Mouse (Mus musculus) urinary bladder, postnatal 14 days (tissue): ENCODE measurements around the gene B4galt4.
"Not testable (repeated sequence)": the region's sequence is repeated elsewhere in the genome, so short reads cannot be mapped to it uniquely, and the experiment has no call there.

ENCODE experiments used
- DNase-seq: peaks from one replicate; pipeline ENCODE4 v3.0.0; 2021; ENCODE audit warnings: low spot score

Gene B4galt4

DNA sequence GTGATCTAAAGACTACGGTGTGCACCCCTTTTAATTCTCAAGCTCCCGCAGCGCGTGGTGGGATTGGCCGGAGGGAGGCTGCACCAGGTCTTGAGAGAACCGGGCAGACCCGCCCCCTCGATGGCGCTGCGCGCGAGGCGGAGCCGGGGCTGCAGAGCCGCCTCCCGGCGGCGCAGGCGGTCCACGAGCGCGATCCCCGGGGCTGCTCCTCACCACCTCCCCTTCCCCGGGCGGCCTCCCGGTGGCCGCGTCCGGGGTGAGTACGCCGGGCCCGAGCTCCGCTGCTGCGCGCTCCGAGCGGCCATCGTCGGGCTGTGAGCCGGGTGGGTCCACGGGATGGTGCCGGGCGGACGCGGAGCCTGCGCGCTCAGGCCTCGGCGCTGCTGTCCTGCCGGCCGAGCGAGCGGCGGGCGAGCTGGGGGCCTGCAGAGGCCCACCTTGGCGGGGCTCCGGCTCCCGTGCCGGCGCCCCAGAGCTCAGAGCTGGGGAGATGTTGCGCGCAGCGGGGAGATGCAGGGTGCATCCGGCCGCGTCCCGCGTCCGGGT, at the start of gene B4galt4:
Gene B4galt4 (plus strand): TSS at position 152 of the 546 bp plus-strand sequence.
- peak; percentile 83 for DNase-seq

DNA sequence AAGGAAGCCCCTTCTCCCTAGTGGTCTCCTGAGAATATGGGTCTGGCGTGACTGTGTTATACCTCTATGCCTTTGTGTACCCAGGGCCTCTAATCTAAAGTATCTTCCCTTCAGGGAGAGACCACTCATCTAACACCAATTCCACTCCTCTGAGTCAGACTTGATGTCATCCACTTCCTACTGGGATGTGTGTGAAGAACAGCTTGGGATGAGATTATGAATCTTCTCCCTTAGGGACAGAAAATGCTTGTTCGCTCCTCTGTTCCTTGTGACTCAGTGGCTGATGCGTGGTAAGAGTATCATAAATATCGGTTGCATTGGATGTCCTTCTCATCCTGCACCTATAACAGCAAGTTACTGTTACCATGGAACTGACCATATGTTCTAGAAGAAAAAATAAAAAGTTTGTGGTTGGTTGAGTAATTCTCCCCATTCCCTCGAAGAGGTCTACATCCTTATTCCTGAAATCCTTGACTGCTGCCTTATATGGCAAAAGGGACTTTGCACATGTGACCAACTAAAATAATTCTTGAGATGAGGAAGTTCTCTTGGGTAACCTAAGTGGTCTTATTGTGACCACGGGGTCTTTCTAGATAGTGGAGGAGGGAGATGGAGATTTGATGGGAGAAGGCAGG, 47.0 kb upstream of the B4galt4 start:
- no peak for DNase-seq

DNA sequence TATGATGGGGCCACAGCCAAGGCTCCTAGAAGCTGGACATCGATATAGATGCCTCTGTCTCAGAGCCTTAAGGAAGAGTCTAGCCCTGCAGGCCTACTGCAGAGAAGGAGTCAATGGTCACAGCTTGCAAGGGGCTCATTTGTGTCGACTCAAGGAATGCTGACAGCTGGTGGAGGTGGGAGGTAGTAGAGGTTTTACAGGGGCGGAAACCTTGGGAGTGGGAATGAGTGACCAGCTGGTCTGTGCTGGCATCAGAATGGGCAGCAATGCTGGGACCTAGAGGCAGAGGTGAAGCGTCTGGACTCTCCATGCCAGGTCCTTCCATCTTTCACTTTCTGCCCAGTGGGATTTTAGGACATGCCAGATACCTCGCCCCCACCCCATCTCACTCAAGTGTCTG, 46.5 kb upstream of the B4galt4 start:
- DNase-seq, result no peak

DNA sequence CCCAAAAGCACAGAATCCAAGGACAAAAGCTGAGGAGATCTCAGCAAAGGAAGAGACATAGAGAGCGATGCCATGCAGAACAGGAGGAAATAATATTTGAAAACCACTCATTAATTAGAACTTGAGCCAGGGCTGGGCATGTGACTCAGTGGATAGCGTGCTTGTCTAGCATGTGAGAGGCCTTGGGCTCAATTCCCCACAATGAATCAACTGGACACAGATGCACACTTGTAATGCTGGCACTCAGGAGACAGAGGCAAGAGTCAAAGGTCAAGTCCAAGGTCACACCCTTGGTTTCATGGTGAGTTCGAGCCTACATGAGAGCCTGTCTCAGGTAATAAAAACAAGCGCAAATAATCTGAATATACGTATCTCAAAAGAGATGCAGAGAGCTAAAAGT, 44.5 kb upstream of the B4galt4 start:
- DNase-seq, result no peak

DNA sequence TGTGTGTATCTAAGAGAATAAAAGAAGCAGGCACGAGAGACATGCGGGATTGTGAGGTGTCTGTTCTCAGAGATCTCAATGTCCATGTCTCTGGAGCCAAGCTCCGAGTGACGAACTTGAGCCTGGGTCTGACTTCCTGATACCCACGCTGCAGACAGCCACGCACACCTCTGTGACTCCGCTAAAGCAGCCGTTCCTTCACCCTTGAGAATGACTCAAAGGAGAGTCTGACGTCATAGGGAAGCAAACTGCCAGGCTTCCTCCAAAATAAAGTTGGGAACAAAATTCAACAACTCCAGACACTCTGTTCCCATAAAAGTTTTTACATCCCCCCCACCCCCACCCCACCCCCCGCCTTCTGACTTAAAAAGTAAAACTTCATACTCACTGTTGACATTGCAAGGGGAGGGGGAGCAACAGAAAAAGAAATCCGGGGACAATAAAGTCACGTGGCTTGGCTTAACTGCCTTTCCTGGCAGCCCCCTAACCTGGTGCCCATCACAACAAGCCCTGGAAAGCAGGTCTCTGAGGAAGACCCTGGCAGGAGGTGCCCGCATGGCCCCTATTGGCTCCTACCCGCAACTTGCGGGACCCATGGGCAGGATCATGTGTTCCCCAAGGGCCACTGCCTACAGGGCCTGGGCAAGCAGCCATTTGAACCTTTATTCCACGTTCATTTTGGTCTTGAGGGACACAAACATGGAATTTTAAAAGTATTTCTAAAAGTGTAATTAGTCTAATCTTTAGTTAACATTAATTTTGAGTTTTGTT, 41.5 kb upstream of the B4galt4 start:
- DNase-seq, result peak; percentile 44

GRCm38 (mm10) chr16:38701492-38702185, 40.4 kb upstream of the B4galt4 start:
- peak; percentile 1 for DNase-seq

DNA sequence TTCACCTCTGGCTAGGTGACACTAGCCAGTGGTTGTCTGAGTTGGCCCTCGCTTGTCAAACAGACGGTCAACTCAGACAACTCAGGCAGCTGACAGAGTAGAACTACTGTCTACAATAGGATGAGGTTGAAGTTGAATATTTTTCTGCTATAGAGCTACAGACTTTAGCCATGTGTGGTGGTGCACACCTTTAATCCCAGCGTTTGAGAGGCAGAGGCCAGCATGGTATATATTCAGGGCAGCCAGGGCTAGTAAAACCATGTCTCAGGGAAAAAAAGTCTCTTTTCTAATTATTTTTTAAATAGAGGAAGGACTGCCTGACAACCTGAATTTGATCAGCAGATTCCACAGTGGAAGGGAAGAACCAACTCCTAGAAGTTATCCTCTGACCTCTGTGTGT, 39.7 kb upstream of the B4galt4 start:
- no peak for DNase-seq

DNA sequence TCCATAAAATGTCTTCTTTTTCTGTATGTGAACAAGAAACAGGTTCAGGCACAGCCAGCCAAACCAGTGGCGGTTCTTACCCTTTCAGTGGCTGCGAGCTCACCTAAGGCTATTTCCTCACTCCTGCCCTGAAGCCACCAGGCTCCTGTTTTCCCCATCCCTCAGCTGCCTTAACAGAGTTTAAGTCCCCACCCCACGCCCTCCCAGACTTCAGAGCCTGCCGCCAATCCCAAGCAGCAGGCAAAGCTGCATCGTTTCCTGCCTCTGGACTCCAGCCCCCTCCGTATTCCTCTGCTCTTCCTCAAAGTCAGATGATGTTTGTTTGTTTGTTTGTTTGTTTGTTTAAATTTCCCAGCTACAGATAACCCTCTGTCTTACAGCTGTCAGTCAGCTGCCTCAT, 38.6 kb upstream of the B4galt4 start:
- DNase-seq, result no peak

DNA sequence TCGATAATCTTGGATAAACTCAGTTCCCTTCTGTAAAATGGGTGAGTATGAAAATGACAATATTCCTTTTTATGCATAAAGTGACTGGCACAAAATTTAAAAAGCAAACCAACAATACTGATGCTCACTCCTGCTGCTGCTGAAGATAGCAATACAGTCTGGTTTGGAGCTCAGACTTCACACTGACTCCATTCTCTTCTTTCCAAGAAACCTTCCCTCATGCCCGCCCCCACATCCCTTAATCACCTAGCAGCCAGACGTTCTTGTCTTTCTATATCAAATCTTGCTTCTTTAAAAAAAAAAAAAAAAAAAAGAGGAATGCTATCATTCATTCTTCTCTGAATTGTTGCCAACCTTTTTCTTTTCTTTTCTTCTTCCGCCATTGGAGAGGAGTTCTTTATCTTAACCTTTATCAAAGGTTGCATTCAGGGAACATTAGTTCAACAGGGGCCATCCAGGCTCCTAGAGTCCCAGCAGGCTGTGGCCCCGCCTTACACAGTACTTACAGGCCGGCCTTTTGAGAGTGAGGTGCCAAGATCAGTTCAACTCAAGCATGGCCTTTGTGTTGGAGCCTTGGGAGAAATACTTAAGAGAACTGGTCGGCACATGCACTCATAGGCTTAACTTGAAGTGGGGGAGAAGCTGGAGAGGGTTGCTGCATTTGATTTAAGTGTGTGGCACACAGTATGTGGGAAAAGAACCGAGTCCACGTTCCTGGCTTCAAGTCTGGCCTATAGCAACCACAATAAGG, 36.4 kb upstream of the B4galt4 start:
- DNase-seq, result no peak

DNA sequence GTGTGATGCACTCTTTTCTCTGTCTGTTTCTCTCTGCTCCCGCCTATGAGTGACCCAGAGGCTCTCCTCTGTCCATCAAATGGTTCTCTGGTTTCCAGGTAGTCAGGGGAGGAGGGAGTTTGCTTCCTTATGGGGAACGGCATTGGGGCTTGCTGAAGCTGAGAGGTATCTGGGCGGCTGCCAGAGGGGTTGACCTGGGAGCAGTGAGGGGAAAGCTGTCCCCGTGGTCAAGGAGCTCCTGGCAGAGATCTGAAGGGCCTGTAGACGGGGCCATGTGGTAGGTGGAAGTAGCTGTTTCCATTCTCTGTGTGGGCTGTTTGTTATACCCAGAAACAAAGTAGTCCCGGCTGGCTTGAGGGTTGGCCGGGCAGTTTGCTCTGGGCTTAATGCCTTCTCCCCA, 35.3 kb upstream of the B4galt4 start:
- no peak for DNase-seq

GRCm38 (mm10) chr16:38708962-38709520, 33.0 kb upstream of the B4galt4 start:
- no peak for DNase-seq

DNA sequence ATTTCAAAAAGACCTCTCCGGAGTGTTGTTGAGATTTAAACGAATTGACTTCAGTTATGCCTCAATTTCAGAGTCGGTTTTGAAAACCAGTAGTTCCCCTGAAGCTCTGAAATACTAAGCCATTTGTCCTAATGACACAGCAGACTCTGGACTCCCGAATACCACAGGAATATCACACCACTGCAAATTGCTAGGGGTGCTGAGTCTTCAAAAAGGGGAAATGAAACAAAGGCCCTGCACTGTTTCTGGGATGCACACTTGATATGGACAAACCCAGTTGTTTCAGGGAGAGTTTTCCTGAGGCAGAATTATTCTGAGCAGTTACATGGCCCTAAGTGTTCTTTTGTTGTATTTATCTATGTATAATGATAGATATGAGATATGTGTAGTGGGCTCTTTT, 30.8 kb upstream of the B4galt4 start:
- no peak for DNase-seq

- DNase-seq, result no peak
These were observed 30.0 kb upstream of the B4galt4 start for GRCm38 (mm10) chr16:38712105-38712504.

DNA sequence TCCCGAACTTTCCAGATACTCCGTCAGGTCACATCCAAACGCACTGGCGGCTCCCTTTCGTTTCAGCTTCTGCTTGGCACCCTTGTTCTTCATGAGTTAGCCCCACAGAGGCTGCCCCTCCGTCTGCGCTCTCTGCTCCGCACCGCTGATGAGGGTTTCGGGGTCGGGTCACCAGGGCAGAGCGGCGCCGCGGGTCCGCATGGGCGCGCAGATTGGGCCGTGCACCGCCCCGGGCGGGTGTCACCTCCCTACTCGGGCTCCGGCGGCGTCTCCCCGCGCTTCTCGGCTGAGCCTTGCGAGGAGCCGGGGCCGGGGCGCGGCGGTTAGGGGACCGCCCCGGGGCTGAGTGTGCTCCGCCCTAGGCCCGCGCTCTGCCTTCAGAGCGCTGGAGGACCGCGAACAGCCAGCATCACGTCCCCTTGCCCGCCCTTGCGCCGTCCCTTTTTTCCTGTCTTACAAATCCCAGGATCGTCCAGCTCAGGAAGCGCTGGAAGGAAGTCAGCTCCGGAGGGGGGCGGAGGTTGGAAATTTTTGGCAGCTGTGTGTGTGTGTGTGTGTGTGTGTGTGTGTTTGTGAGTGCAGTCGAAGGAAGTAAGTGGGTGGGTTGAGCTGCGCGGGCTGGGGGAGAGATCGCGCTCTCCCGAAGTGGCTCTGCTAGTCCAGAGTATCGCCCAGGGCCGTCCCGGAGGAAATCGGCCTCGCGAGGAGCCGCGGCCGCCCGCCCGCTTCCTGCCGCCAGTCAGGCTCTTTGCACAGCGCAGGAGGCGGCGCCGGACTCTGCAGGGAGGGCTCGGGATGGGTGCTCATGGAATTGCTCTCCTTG, 29.3 kb upstream of the B4galt4 start, which contains the start of gene Arhgap31:
Gene Arhgap31 (minus strand): TSS at position 694 of the 823 bp plus-strand sequence.
- peak; percentile 78 for DNase-seq

DNA sequence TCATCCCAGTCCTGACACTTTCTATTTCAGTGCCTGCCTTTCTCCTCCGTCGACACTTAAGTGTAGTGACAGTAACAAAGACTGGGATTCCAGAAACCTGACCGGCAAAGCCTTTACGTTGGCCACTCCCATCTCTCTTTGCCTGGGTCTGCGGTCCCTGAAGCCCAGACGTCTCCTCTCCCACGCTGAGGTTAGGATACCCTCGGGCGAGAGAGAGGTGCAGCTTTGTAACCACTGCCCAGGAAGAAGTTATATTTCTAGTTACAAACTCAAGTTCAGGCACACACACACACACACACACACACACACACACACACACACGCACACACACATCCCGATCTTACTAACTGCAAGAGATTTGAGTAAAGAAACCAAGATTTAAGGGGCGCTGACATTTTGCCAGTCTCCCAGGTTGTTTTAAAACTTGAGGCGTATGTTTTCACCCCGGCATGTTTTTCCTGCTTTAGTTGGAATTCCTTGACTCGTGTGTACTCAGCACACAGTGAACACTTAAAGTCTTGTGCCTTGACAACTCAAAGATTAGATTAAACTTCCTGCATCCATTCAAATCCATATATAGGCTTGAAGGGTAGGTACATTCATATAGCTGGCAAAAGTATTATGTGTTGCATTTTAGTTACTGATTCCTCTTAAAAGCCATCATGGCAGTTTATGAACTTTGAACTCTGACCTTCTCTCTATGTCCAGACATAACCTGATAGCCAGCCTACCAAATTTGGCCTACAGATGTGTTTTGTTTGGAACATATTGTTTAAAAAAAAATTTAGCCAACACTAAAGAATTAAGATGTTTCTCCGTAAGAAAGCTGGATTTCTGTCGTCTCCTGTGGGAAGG, 28.4 kb upstream of the B4galt4 start:
- no peak for DNase-seq

- DNase-seq, result not testable (repeated sequence)
These were observed 27.9 kb upstream of the B4galt4 start for GRCm38 (mm10) chr16:38714259-38714526.

GRCm38 (mm10) chr16:38721377-38721776, 20.7 kb upstream of the B4galt4 start:
- no peak for DNase-seq

DNA sequence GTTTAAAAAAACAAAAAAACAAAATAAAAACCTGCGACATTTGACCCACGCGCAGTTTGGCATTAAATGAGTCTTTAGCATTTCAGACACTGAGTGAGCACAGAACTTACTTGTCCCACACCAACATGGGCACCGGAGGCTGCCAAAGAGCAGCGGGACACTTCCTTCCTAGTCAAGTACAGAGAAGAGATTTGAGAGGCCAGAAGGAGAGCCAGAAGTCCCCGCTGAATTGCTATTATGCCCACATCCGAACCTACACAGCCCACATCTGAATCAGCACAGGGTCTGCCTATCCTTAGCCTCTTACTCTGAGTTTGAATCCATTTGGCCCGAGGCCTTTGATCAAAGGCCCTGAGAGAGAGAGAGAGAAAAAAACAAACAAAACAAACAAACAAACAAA, 17.8 kb upstream of the B4galt4 start:
- no peak for DNase-seq

DNA sequence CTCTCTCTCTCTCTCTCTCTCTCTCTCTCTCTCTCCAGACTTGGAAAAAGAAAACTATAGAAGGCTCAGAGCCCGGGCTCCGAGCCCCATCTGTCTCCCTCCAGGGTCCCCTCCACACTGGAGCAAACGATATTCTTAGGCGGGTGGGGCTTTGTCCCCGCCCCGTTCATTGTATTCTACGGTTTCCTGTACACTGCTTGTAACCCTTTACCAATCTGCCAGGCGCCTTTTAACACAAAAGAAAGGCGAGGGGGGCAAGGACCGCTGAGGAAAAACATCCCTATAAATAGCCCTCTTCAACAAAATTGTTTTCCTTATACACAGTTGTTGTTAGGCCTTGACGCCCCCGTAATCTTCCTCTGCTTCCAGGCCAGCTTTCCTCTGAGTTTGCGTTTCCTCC, 17.1 kb upstream of the B4galt4 start:
- no peak for DNase-seq

- no peak for DNase-seq
These were observed 13.4 kb upstream of the B4galt4 start for GRCm38 (mm10) chr16:38728576-38729132.
